22 mouse cellular contexts compared by ENCODE assay signal in the genomic region with DNA sequence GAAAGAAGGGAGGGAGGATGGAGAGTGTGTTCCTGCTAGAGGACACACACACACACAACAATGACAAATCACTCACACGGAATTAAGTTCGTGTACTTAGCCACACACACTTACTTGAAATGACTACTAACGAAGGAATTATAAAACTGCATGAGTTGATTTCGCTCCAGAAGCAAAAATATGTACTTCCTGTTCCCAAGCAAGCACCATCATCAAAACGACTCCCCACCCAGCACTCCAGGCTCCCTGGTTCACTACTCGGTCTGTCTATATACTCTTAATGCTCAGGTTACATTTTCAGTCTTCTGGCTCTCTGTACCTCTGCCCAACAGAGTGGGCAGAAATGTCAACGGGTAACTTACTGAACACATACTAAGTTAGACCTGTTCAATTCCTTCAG.
"Had no signal": no experiment of that assay in that cellular context is flagged by ENCODE, and none has a peak within 500 bp of the region (broad histone marks: within the 10 kb centered on the region; RNA-seq: fewer than 3 reads in every experiment).

No protein-coding gene starts in this region.

- H3K27ac ChIP-seq: kidney, embryonic 15.5 days; limb, embryonic 12.5 days; limb, embryonic 15.5 days; liver, embryonic 15.5 days; midbrain, embryonic 10.5 days; midbrain, embryonic 13.5 days; neural tube, embryonic 13.5 days; stomach, postnatal 0 days had no signal

- H3K9me3 ChIP-seq: kidney, embryonic 15.5 days; limb, embryonic 15.5 days; liver, embryonic 15.5 days; midbrain, embryonic 10.5 days; midbrain, embryonic 13.5 days; neural tube, embryonic 13.5 days had no signal

- H3K4me3 ChIP-seq: kidney, embryonic 15.5 days; limb, embryonic 12.5 days; limb, embryonic 15.5 days; liver, embryonic 15.5 days; megakaryocyte, embryonic 14.5 days; midbrain, embryonic 10.5 days; midbrain, embryonic 13.5 days; myocyte; neural tube, embryonic 13.5 days had no signal

- ATAC-seq: midbrain, embryonic 13.5 days; midbrain, embryonic 16.5 days had no signal

- H3K4me1 ChIP-seq: liver, embryonic 15.5 days; megakaryocyte, embryonic 14.5 days; midbrain, embryonic 10.5 days; midbrain, embryonic 13.5 days had no signal

- H3K9ac ChIP-seq: kidney, embryonic 15.5 days; limb, embryonic 12.5 days; limb, embryonic 15.5 days; liver, embryonic 15.5 days; midbrain, embryonic 13.5 days; neural tube, embryonic 13.5 days had no signal

- H3K36me3 ChIP-seq: liver, embryonic 15.5 days had no signal

- H3K4me2 ChIP-seq: kidney, embryonic 15.5 days; limb, embryonic 12.5 days; limb, embryonic 15.5 days; liver, embryonic 11.5 days; liver, embryonic 15.5 days; midbrain, embryonic 13.5 days; neural tube, embryonic 13.5 days had no signal

- H3K27me3 ChIP-seq: kidney, embryonic 15.5 days; limb, embryonic 12.5 days; limb, embryonic 15.5 days; liver, embryonic 15.5 days; megakaryocyte, embryonic 14.5 days; midbrain, embryonic 13.5 days; neural tube, embryonic 13.5 days had no signal

- DNase-seq: kidney, adult 8-10 months; kidney, postnatal 10 days; kidney, postnatal 4 days; left cerebral cortex, postnatal 4 days; lung, adult 2 months; lung, postnatal 36 days; retina, postnatal 1 day; thymus, adult 2 months; thymus, postnatal 14 days; thymus, postnatal 4 days had no signal
